8 mouse cellular contexts compared by ENCODE assay signal in the genomic region with DNA sequence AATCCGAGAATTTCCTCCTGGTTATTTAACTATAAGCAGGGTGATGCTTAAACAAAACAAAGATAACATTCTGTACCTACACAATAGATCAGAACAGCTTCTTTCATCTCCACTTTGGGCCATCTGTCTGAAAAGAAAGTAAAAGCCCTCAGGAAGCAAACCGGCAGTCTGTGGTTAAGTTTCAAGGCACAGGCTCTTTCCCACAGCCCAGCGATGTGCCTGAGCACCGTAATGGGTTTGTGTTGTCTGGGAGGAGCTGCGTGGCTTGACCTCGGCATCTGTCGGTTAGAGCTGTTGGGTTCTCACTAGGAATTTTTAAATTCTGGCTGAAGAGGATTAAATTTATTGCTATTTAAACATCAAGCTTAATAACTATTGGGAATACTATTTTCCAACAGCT.
DNase-seq lines count a peak whose midpoint lies in the region; ATAC-seq and TF ChIP-seq lines count a peak whose summit lies in the region.

No protein-coding gene starts in this region.

- ATAC-seq in heart, embryonic 13.5 days (ENCODE audit: extremely low read depth, insufficient number of reproducible peaks, low FRiP score, low TSS enrichment) = no peak
- ATAC-seq in hindbrain, embryonic 15.5 days (ENCODE audit: low FRiP score, low read depth) = no peak
- ATAC-seq in midbrain, embryonic 13.5 days = peak; percentile 41; the same call in 1 of the 2 replicates

- no peak for DNase-seq in heart, adult 9 months (ENCODE audit: low spot score in 2 of 2)
- no peak for DNase-seq in cerebellum, postnatal 36 days
- DNase-seq in spleen, postnatal 14 days (ENCODE audit: low spot score in 2 of 2) = no peak
- DNase-seq in adrenal gland, postnatal 10 days = no peak

- peak overlapping the region; percentile 32 for H3K4me3 ChIP-seq in heart, embryonic 13.5 days
- peak overlapping the region; percentile 16 for H3K4me3 ChIP-seq in bone marrow, adult 2 months (replicated peaks; ENCODE audit: control insufficient read depth, low read depth, low read length)
- H3K4me3 ChIP-seq in hindbrain, embryonic 15.5 days = no peak overlapping the region
- no peak overlapping the region for H3K4me3 ChIP-seq in midbrain, embryonic 13.5 days (replicated peaks)

- TF ChIP-seq CTCF in bone marrow, adult 2 months (IDR thresholded peaks at IDR 0.05; ENCODE audit: control insufficient read depth, insufficient read depth, low read length) = no peak

- TF ChIP-seq POLR2A in bone marrow, adult 2 months (IDR thresholded peaks at IDR 0.05; ENCODE audit: borderline replicate concordance, control insufficient read depth, low read depth, low read length) = no peak

- peaks cover 3% of the 10 kb centered on the region; the same call in 1 of the 2 replicates for H3K36me3 ChIP-seq in heart, embryonic 13.5 days
- no peaks in the 10 kb centered on the region for H3K36me3 ChIP-seq in hindbrain, embryonic 15.5 days
- H3K36me3 ChIP-seq in midbrain, embryonic 13.5 days = no peaks in the 10 kb centered on the region

- H3K27me3 ChIP-seq in heart, embryonic 13.5 days (replicated peaks) = no peaks in the 10 kb centered on the region
- H3K27me3 ChIP-seq in hindbrain, embryonic 15.5 days = no peaks in the 10 kb centered on the region
- H3K27me3 ChIP-seq in midbrain, embryonic 13.5 days = 0 out of 2 replicates have a peak, but pooled peaks cover 2% of the 10 kb centered on the region

- H3K4me2 ChIP-seq in heart, embryonic 13.5 days = peak overlapping the region; percentile 51
- peak overlapping the region; percentile 30 for H3K4me2 ChIP-seq in hindbrain, embryonic 15.5 days
- H3K4me2 ChIP-seq in midbrain, embryonic 13.5 days (replicated peaks) = peak overlapping the region; percentile 15; the same call in 1 of the 2 replicates

- H3K27ac ChIP-seq in heart, embryonic 13.5 days (replicated peaks) = no peak overlapping the region
- no peak overlapping the region for H3K27ac ChIP-seq in bone marrow, adult 2 months (ENCODE audit: control insufficient read depth, insufficient read depth, low read depth, low read length, poor library complexity)
- peak overlapping the region; percentile 17 for H3K27ac ChIP-seq in hindbrain, embryonic 15.5 days (replicated peaks)
- peak overlapping the region; percentile 41 for H3K27ac ChIP-seq in midbrain, embryonic 13.5 days

- H3K9ac ChIP-seq in heart, embryonic 13.5 days = 0 out of 2 replicates have a peak overlapping the region, but pooled peaks have one; percentile 7
- no peak overlapping the region for H3K9ac ChIP-seq in hindbrain, embryonic 15.5 days
- no peak overlapping the region for H3K9ac ChIP-seq in midbrain, embryonic 13.5 days (replicated peaks)

- 39% methylated on average over 7 of the region's 7 CpGs for WGBS in heart, embryonic 13.5 days
- under 1% methylated on average over 7 of the region's 7 CpGs for WGBS in bone marrow, adult 2 months
- 11% methylated on average over 7 of the region's 7 CpGs for WGBS in hindbrain, embryonic 15.5 days
- 5% methylated on average over 7 of the region's 7 CpGs for WGBS in midbrain, embryonic 13.5 days

- H3K4me1 ChIP-seq in heart, embryonic 13.5 days = peaks cover 43% of the 10 kb centered on the region
- H3K4me1 ChIP-seq in bone marrow, adult 2 months (ENCODE audit: control insufficient read depth, insufficient read depth, low read length) = peaks cover 4% of the 10 kb centered on the region
- peaks cover 29% of the 10 kb centered on the region for H3K4me1 ChIP-seq in hindbrain, embryonic 15.5 days (replicated peaks)
- H3K4me1 ChIP-seq in midbrain, embryonic 13.5 days (replicated peaks) = peaks cover 37% of the 10 kb centered on the region

- no peaks in the 10 kb centered on the region for H3K9me3 ChIP-seq in heart, embryonic 13.5 days
- H3K9me3 ChIP-seq in hindbrain, embryonic 15.5 days = no peaks in the 10 kb centered on the region
- H3K9me3 ChIP-seq in midbrain, embryonic 13.5 days = no peaks in the 10 kb centered on the region

Comparison
In these comparisons a context has a peak if more than half of its experiments do, and no peak if none do; other contexts are left out.
1. H3K27ac ChIP-seq: peak in hindbrain, embryonic 15.5 days (single experiment) and midbrain, embryonic 13.5 days (single experiment); none in heart, embryonic 13.5 days (single experiment) and bone marrow, adult 2 months (single experiment).
2. H3K4me3 ChIP-seq: peak in heart, embryonic 13.5 days (single experiment) and bone marrow, adult 2 months (single experiment); none in hindbrain, embryonic 15.5 days (single experiment) and midbrain, embryonic 13.5 days (single experiment).
3. Peak in every context shown above with its lines, with median percentiles within 50 percentile points of each other: H3K4me2 ChIP-seq.